Mouse (Mus musculus) cerebellum, postnatal 10 days (tissue): ENCODE data around the gene Prph2.

Experiments used
- DNase-seq, 2 experiments: peaks; one replicate each; pipeline ENCODE4 v3.0.0; 2021; ENCODE audit warnings: mixed read lengths in 2 of 2

Prph2 gene

GRCm38 (mm10) chr17:46890843-46891594, 19.2 kb upstream of the Prph2 start:
- DNase-seq = peak; percentile 66 to 72

- no peak for DNase-seq
These were observed 14.8 kb upstream of the Prph2 start for GRCm38 (mm10) chr17:46895426-46895825.

GRCm38 (mm10) chr17:46897221-46897950, 12.9 kb upstream of the Prph2 start:
- DNase-seq = no peak

- no peak for DNase-seq
These were observed 9.3 kb upstream of the Prph2 start for GRCm38 (mm10) chr17:46900941-46901340.

- DNase-seq = peak; percentile 89 to 90
These were observed 6.3 kb upstream of the Prph2 start for GRCm38 (mm10) chr17:46903876-46904490.

GRCm38 (mm10) chr17:46912331-46912730, 2.1 kb downstream of the Prph2 start:
- DNase-seq = peak; percentile 21 to 35

GRCm38 (mm10) chr17:46915129-46915528, 4.9 kb downstream of the Prph2 start:
- DNase-seq = no peak

GRCm38 (mm10) chr17:46918951-46919350, 8.7 kb downstream of the Prph2 start:
- DNase-seq = no peak

- DNase-seq = no peak
These were observed 10.6 kb downstream of the Prph2 start for GRCm38 (mm10) chr17:46920855-46921254.

GRCm38 (mm10) chr17:46926192-46926591, 15.9 kb downstream of the Prph2 start:
- DNase-seq = no peak

GRCm38 (mm10) chr17:46926941-46927340, 16.7 kb downstream of the Prph2 start:
- DNase-seq = no peak

- no peak for DNase-seq
These were observed 17.5 kb downstream of the Prph2 start for GRCm38 (mm10) chr17:46927781-46928180.

GRCm38 (mm10) chr17:46929277-46929676, 19.0 kb downstream of the Prph2 start:
- no peak for DNase-seq

GRCm38 (mm10) chr17:46929897-46930296, 19.6 kb downstream of the Prph2 start:
- DNase-seq = no peak

- DNase-seq = no peak
These were observed 22.7 kb downstream of the Prph2 start for GRCm38 (mm10) chr17:46932961-46933360.

GRCm38 (mm10) chr17:46933557-46934348, 23.5 kb downstream of the Prph2 start:
- peak; percentile 74 to 76 for DNase-seq

- no peak for DNase-seq
These were observed 30.2 kb downstream of the Prph2 start for GRCm38 (mm10) chr17:46940461-46940860.

- DNase-seq = no peak
These were observed 32.2 kb downstream of the Prph2 start for GRCm38 (mm10) chr17:46942421-46942820.

GRCm38 (mm10) chr17:46946276-46946675, 36.0 kb downstream of the Prph2 start:
- no peak for DNase-seq

- DNase-seq = no peak
These were observed 47.8 kb downstream of the Prph2 start for GRCm38 (mm10) chr17:46958045-46958444.

- no peak for DNase-seq
These were observed 50.0 kb downstream of the Prph2 start for GRCm38 (mm10) chr17:46960216-46960615.

GRCm38 (mm10) chr17:46962153-46962552, 51.9 kb downstream of the Prph2 start:
- no peak for DNase-seq

- peak; percentile 49 to 57 for DNase-seq
These were observed 52.9 kb downstream of the Prph2 start for GRCm38 (mm10) chr17:46963186-46963585.
